Mouse (Mus musculus): ENCODE measurements around the gene Sox12. TPM values are rescaled to one million over a fixed set of nuclear protein-coding genes. Genes with fewer than 3 reads are reported as not detected.

The Sox12 gene
- polyA plus RNA-seq (2014; fragmentation: Nextera tagmentation; extraction: Ambion mirVana): 16.9 and 17.8 TPM in 2 replicates

DNA sequence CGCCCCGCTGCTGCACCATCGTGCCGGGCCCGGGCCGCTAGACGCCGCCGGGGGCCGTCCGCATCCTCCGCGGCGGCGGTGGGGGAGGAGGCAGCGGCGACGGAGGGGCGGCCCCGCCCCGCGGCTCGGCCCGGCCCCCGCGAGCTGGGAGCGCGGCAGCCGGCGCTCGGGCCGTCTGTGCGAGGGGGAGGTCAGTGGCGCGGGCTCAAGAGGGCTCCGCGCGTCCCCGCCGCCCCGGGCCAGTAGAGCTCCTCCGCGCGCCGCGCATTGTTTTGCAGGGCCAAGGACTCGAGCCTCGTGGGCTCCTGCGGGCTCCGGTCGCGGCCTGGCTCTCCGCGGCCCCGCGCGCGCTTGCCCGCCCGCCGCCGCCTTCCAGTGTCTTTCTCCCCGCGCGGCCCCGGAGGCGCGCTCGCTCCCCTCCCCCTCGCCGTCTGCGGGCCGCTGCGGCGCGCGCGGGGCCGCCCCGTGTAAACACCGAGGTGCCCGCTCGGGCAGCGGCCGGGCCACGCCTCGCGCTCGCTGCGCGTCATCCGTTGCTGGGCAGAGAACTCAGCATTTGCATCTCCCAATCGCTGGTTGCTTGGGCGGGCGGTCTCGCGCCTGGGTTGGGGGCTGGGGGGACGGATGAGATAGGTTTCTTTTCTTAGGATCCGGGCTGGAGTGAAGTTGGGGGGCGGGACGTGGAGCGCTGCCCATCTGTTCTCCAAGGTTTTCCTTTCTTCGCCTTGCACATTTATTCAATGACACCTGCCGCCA is at the start of gene Sox12:
TSS of gene Sox12 (minus strand) at position 384 of the 756 bp plus-strand sequence.
- Histone ChIP-seq H3K27me3 (ENCODE audit: control insufficient read depth, insufficient read depth, low read length) (no peaks in the 10 kb centered on the region), H3K36me3 (ENCODE audit: control insufficient read depth, insufficient read depth, low read length) (no peaks in the 10 kb centered on the region), H3K4me2 (peak within 1 kb of the TSS; percentile 92), H3K27ac (ENCODE audit: low read depth, low read length) (peak within 1 kb of the TSS; percentile 99), H3K9ac (ENCODE audit: low read length) (peak within 1 kb of the TSS; percentile 98), H3K4me1 (ENCODE audit: control insufficient read depth, insufficient read depth, low read length) (peaks cover 34% of the 10 kb centered on the region), H3K4me3 (ENCODE audit: low read depth, low read length) (peak within 1 kb of the TSS; percentile 90), H3K9me3 (ENCODE audit: control insufficient read depth, low read length) (no peaks in the 10 kb centered on the region)
- WGBS: under 1% methylated on average over 73 of the region's 104 CpGs
- ATAC-seq (ENCODE audit: low FRiP score) (peak; percentile 62), DNase-seq (ENCODE audit: low spot score, missing footprints) (peak; percentile 100)

DNA sequence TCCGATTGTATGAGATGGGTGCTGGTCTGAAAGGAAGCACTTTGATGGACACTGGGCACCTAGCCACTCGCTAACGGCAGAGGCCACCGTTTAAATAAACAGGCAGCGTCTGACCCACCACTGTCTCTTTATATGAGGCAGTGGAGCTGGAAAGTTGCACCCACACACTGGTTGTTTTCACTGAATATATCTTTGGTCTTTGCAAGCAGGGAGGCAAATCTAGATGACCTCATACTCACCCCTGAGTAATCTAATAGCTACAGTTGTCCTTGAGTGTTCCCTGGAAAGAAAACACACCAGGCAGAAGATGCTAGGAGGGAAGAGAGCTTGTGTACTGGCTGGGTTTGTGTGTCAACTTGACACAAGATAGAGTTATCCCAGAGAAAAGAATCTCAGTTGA is 49.6 kb upstream of the Sox12 start:
- 57% methylated on average over 5 of the region's 5 CpGs for WGBS
- Histone ChIP-seq H3K27ac (ENCODE audit: low read depth, low read length) (no peak overlapping the region), H3K4me2 (no peak overlapping the region), H3K27me3 (ENCODE audit: control insufficient read depth, insufficient read depth, low read length) (no peaks in the 10 kb centered on the region), H3K36me3 (ENCODE audit: control insufficient read depth, insufficient read depth, low read length) (no peaks in the 10 kb centered on the region), H3K9me3 (ENCODE audit: control insufficient read depth, low read length) (no peaks in the 10 kb centered on the region), H3K4me3 (ENCODE audit: low read depth, low read length) (no peak overlapping the region), H3K9ac (ENCODE audit: low read length) (no peak overlapping the region), H3K4me1 (ENCODE audit: control insufficient read depth, insufficient read depth, low read length) (no peaks in the 10 kb centered on the region)
- DNase-seq (ENCODE audit: low spot score, missing footprints) (no peak), ATAC-seq (ENCODE audit: low FRiP score) (no peak)

DNA sequence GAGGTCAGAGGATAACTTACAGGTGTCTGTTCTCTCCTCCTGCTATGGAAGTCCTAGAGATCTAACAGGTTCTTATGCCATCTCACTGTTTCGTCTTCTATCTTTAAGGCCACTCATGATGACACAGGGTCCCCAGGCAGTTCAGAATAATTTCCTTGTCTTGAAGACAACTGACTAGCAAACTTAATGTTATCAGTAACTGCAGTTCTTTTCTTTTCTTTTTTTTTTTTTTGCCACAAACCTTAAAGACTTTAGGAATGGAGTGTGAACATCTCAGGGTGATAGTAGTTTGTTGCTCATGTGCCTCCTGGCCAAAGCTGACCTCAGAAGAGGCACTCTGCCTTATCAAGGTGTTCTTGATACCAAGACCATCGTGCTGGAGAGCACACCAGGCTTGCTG is 48.8 kb upstream of the Sox12 start:
- ATAC-seq (ENCODE audit: low FRiP score) (no peak), DNase-seq (ENCODE audit: low spot score, missing footprints) (no peak)
- Histone ChIP-seq H3K4me1 (ENCODE audit: control insufficient read depth, insufficient read depth, low read length) (no peaks in the 10 kb centered on the region), H3K9me3 (ENCODE audit: control insufficient read depth, low read length) (no peaks in the 10 kb centered on the region), H3K4me3 (ENCODE audit: low read depth, low read length) (no peak overlapping the region), H3K36me3 (ENCODE audit: control insufficient read depth, insufficient read depth, low read length) (no peaks in the 10 kb centered on the region), H3K27ac (ENCODE audit: low read depth, low read length) (no peak overlapping the region), H3K4me2 (no peak overlapping the region), H3K27me3 (ENCODE audit: control insufficient read depth, insufficient read depth, low read length) (no peaks in the 10 kb centered on the region), H3K9ac (ENCODE audit: low read length) (no peak overlapping the region)
- 75% methylated on average over 2 of the region's 2 CpGs for WGBS

DNA sequence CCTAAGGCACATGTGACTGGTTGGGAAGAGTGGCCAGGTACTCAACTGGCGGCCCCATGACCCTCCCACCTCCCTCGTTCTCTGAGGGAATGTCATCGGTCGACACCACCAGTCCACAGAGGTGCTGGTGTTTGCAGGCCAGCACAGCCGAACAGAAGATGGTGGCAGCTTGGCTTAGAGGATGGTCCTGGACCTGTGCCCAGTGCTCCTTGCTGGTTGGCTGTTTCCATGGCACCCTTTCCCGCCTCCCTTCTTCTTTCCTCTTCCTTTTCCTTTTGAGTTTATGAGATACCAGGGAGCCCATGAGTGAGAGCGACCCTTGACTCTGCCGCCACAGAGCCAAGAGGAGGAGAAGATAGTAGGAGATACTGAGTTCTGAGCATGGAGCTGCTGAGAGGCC is 45.4 kb upstream of the Sox12 start:
- no peak for DNase-seq (ENCODE audit: low spot score, missing footprints)
- Histone ChIP-seq H3K4me2 (no peak overlapping the region), H3K4me3 (ENCODE audit: low read depth, low read length) (no peak overlapping the region), H3K9ac (ENCODE audit: low read length) (no peak overlapping the region), H3K36me3 (ENCODE audit: control insufficient read depth, insufficient read depth, low read length) (no peaks in the 10 kb centered on the region), H3K4me1 (ENCODE audit: control insufficient read depth, insufficient read depth, low read length) (no peaks in the 10 kb centered on the region), H3K27ac (ENCODE audit: low read depth, low read length) (no peak overlapping the region), H3K9me3 (ENCODE audit: control insufficient read depth, low read length) (no peaks in the 10 kb centered on the region), H3K27me3 (ENCODE audit: control insufficient read depth, insufficient read depth, low read length) (no peaks in the 10 kb centered on the region)
- WGBS: 92% methylated on average over 8 of the region's 8 CpGs
- no peak for ATAC-seq (ENCODE audit: low FRiP score)

DNA sequence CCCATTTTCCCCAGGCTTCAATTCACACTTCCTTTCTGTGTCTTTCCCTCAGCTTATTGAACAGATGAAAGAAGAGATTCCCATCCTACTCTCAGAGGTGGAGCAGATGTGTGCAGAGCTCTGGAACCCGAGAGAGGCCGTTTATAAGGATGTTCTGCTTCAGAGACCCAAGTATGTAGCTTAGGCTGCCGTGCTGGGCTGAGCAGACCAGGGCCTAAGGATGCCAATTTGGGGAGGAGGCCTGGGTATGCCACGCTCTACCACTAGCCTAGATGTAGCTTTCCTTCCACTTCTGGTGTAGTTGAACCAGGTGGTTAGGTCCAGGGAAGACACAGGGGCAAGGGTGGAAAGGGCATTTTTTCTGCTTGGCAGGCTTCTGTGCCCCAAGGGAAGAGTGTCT is 44.5 kb upstream of the Sox12 start:
- whole genome bisulfite sequencing: 65% methylated on average over 4 of the region's 4 CpGs
- Histone ChIP-seq H3K27ac (ENCODE audit: low read depth, low read length) (no peak overlapping the region), H3K9me3 (ENCODE audit: control insufficient read depth, low read length) (no peaks in the 10 kb centered on the region), H3K9ac (ENCODE audit: low read length) (no peak overlapping the region), H3K4me1 (ENCODE audit: control insufficient read depth, insufficient read depth, low read length) (no peaks in the 10 kb centered on the region), H3K27me3 (ENCODE audit: control insufficient read depth, insufficient read depth, low read length) (no peaks in the 10 kb centered on the region), H3K4me3 (ENCODE audit: low read depth, low read length) (no peak overlapping the region), H3K36me3 (ENCODE audit: control insufficient read depth, insufficient read depth, low read length) (no peaks in the 10 kb centered on the region), H3K4me2 (no peak overlapping the region)
- no peak for ATAC-seq (ENCODE audit: low FRiP score)
- no peak for DNase-seq (ENCODE audit: low spot score, missing footprints)

DNA sequence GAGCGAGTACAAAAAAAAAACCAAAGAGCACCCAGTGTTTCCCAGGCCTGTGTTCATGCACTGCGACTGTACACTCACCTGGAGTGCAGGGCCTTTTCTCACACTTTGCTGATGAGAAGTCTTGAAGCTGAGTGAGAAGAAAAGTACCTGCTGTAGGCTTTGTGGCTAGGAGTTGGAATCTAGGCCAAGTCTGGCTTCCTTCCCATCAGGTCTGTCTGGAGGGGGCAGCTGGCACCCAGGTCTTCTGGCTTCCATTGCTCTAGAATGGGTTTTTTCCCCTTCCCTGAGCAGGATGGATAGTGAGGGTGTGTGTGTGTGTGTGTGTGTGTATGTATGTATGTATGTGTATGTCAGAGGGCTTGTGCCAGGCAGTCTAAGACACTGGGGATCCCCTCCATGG is 42.0 kb upstream of the Sox12 start:
- no peaks in the 10 kb centered on the region for H3K36me3 ChIP-seq (ENCODE audit: control insufficient read depth, insufficient read depth, low read length)
- no peak overlapping the region for H3K4me2 ChIP-seq
- no peak overlapping the region for H3K27ac ChIP-seq (ENCODE audit: low read depth, low read length)
- DNase-seq (ENCODE audit: low spot score, missing footprints) (no peak), ATAC-seq (ENCODE audit: low FRiP score) (no peak)
- H3K27me3 ChIP-seq (ENCODE audit: control insufficient read depth, insufficient read depth, low read length): no peaks in the 10 kb centered on the region
- H3K4me1 ChIP-seq (ENCODE audit: control insufficient read depth, insufficient read depth, low read length): no peaks in the 10 kb centered on the region
- WGBS: 76% methylated on average over 2 of the region's 2 CpGs
- H3K4me3 ChIP-seq (ENCODE audit: low read depth, low read length): no peak overlapping the region
- no peak overlapping the region for H3K9ac ChIP-seq (ENCODE audit: low read length)
- no peaks in the 10 kb centered on the region for H3K9me3 ChIP-seq (ENCODE audit: control insufficient read depth, low read length)

DNA sequence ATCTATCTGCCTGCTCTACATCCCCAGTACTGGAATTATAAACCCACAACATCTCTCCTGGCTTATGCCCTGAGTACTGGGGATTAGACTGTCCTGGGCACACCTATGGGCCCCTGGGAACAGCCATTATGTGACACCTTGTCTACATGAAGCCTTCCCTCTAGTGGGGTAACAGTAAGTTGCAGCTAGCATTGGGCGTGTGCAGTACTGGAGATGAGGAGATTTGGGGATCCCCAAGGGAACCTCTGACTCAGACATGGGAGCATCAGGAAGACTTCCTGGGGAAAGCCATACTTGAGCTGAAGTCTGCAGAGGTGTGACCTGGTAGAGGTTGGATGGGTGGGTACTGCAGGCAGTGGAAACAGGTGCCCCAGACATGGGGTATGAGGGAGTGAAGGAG is 41.1 kb upstream of the Sox12 start:
- Histone ChIP-seq H3K9ac (ENCODE audit: low read length) (no peak overlapping the region), H3K27me3 (ENCODE audit: control insufficient read depth, insufficient read depth, low read length) (no peaks in the 10 kb centered on the region), H3K4me1 (ENCODE audit: control insufficient read depth, insufficient read depth, low read length) (no peaks in the 10 kb centered on the region), H3K9me3 (ENCODE audit: control insufficient read depth, low read length) (no peaks in the 10 kb centered on the region), H3K4me3 (ENCODE audit: low read depth, low read length) (no peak overlapping the region), H3K27ac (ENCODE audit: low read depth, low read length) (no peak overlapping the region), H3K36me3 (ENCODE audit: control insufficient read depth, insufficient read depth, low read length) (no peaks in the 10 kb centered on the region), H3K4me2 (no peak overlapping the region)
- ATAC-seq (ENCODE audit: low FRiP score) (no peak), DNase-seq (ENCODE audit: low spot score, missing footprints) (no peak)
- WGBS: 74% methylated on average over 1 of the region's 1 CpGs

DNA sequence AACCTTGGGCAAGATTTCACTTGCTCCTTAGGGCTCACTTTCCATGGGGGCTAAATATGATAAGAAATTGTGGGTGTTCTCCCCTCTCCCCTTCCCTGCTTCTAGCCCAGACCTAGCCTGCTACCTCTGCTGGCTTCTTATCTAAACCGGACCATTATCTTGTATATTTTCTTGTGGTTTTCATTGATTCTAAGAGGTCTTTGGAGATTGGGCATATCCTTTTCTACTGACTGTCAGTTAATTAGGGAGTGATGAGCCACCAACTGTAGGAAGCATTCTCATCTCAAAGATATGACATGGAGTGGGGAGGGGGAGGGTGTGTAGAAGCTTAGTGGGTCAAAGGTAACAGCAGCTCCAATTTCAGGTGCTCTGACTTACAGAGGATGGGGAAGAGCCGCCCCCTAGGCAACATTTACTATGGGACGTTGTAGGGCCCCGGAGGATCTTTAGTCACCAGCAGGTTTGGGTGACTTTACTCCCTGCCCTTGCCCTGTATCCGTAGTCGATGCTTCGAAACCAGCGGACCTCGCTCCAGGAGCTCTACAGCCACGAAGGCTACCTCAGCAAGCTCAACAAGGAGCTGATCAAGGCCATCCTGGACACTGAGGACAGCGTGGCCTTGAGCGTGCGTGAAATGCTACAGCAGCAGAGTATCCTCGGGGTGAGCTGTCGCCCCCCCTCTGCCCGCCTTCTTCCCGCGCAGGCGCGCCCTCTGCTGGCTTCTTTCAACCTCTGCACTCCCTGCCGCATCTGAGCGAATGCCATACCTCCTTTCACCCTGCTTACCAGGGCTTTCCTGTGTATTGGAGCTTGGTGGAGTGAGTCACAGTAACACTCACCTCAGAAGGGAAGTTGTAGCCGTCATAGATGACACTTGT is 39.4 kb upstream of the Sox12 start:
- no peaks in the 10 kb centered on the region for H3K4me1 ChIP-seq (ENCODE audit: control insufficient read depth, insufficient read depth, low read length)
- H3K36me3 ChIP-seq (ENCODE audit: control insufficient read depth, insufficient read depth, low read length): no peaks in the 10 kb centered on the region
- 4% methylated on average over 22 of the region's 23 CpGs for WGBS
- H3K9ac ChIP-seq (ENCODE audit: low read length): peak overlapping the region; percentile 60
- no peaks in the 10 kb centered on the region for H3K27me3 ChIP-seq (ENCODE audit: control insufficient read depth, insufficient read depth, low read length)
- no peak overlapping the region for H3K27ac ChIP-seq (ENCODE audit: low read depth, low read length)
- H3K4me2 ChIP-seq: peak overlapping the region; percentile 52
- ATAC-seq (ENCODE audit: low FRiP score): peak; percentile 88
- peak overlapping the region; percentile 23; the same call in 1 of the 2 replicates for H3K4me3 ChIP-seq (ENCODE audit: low read depth, low read length)
- H3K9me3 ChIP-seq (ENCODE audit: control insufficient read depth, low read length): no peaks in the 10 kb centered on the region
- DNase-seq (ENCODE audit: low spot score, missing footprints): peak; percentile 99

DNA sequence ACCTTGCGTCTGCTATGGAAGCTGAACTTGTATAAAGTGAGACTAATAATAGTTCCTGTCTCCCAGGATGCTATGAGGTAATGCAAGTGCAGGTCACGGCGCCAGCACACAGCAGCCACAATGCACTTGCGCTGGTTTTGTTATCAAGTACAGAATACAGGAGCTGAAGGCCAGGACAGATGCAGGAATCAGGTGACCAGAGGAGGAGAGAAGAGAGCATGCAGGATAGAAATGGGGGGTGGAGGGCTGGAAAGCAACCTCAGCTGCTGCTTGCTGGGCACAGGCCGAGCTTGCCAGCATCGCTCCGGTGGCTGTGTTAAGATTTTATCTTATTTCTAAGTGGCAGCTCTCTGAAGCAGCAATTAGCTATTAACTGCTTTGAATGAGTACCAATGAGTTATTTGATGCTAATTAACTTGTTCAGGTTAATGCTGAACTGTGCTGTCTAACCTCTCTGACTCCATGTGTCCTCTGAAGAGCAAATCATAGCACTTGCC is 38.6 kb upstream of the Sox12 start:
- H3K4me2 ChIP-seq: no peak overlapping the region
- H3K27me3 ChIP-seq (ENCODE audit: control insufficient read depth, insufficient read depth, low read length): no peaks in the 10 kb centered on the region
- H3K9ac ChIP-seq (ENCODE audit: low read length): no peak overlapping the region
- H3K36me3 ChIP-seq (ENCODE audit: control insufficient read depth, insufficient read depth, low read length): no peaks in the 10 kb centered on the region
- H3K9me3 ChIP-seq (ENCODE audit: control insufficient read depth, low read length): no peaks in the 10 kb centered on the region
- no peak for DNase-seq (ENCODE audit: low spot score, missing footprints)
- H3K4me1 ChIP-seq (ENCODE audit: control insufficient read depth, insufficient read depth, low read length): no peaks in the 10 kb centered on the region
- 82% methylated on average over 7 of the region's 7 CpGs for WGBS
- H3K4me3 ChIP-seq (ENCODE audit: low read depth, low read length): no peak overlapping the region
- ATAC-seq (ENCODE audit: low FRiP score): no peak
- H3K27ac ChIP-seq (ENCODE audit: low read depth, low read length): no peak overlapping the region

Measured in midbrain, embryonic 11.5 days (tissue).